Comparison of ENCODE assay signal across 9 mouse cellular contexts in the genomic region with DNA sequence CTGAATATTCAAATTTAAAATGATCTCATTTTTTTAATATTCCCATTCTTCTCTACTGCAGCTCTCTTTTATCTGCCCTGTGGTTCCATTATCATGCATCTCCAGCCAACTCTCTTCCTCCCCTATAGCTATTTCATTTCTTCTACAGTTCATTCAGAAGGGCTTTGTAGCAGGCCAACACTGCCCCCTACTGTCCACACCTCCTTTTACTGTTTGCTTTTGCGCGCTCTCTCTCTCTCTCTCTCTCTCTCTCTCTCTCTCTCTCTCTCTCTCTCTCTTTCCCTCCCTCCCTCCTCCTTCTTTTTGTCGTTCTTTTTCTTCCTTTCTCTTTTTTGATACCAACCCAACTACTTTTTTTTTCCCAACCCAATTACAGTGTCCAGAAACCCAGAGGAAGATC. TPM values are rescaled to one million over a fixed set of nuclear protein-coding genes. Genes with fewer than 3 reads are reported as not detected.
DNase-seq lines count a peak whose midpoint lies in the region; ATAC-seq and TF ChIP-seq lines count a peak whose summit lies in the region.
"Had no signal": no experiment of that assay in that cellular context is flagged by ENCODE, and none has a peak within 500 bp of the region (broad histone marks: within the 10 kb centered on the region; RNA-seq: fewer than 3 reads in every experiment).

No protein-coding gene starts in this region.

- ATAC-seq in kidney, embryonic 15.5 days (replicated peaks; ENCODE audit: low FRiP score) = no peak
- peak; percentile 80 to 81; a peak in 3 of 4 replicates for ATAC-seq in hematopoietic stem cell, adult 5-6 weeks (replicated peaks in 1 of 2; ENCODE audit: insufficient read depth in 1 of 2, low FRiP score in 2 of 2, low TSS enrichment in 1 of 2, low read depth in 1 of 2, poor library complexity in 2 of 2, severe bottlenecking in 2 of 2)
- peak; percentile 55; the same call in 1 of the 2 replicates for ATAC-seq in neural tube, embryonic 15.5 days (ENCODE audit: low FRiP score)

- H3K27me3 ChIP-seq in kidney, adult 2 months (replicated peaks; ENCODE audit: control insufficient read depth, insufficient read depth, low read length) = no peaks in the 10 kb centered on the region
- no peaks in the 10 kb centered on the region for H3K27me3 ChIP-seq in kidney, embryonic 15.5 days
- H3K27me3 ChIP-seq in neural tube, embryonic 15.5 days (replicated peaks) = no peaks in the 10 kb centered on the region
- H3K27me3 ChIP-seq: stomach, embryonic 15.5 days had no signal

- no peak overlapping the region for H3K4me3 ChIP-seq in kidney, adult 2 months (ENCODE audit: insufficient read depth, low read depth, low read length)
- no peak overlapping the region for H3K4me3 ChIP-seq in kidney, embryonic 15.5 days (replicated peaks)
- H3K4me3 ChIP-seq in neural tube, embryonic 15.5 days (replicated peaks) = no peak overlapping the region
- H3K4me3 ChIP-seq: stomach, embryonic 15.5 days had no signal

- DNase-seq in kidney, adult 2 months = peak; percentile 71
- DNase-seq in adrenal gland, adult 8-10 months = peak; percentile 14
- peak; percentile 61 for DNase-seq in embryo, embryonic 11.5 days (ENCODE audit: low read depth, low spot score)
- DNase-seq in left cerebral cortex, postnatal 14 days (ENCODE audit: low spot score in 2 of 2) = peak; percentile 68 to 85
- peak; percentile 69 to 87 for DNase-seq in thymus, postnatal 10 days (ENCODE audit: low spot score in 2 of 2)

- H3K9me3 ChIP-seq in kidney, embryonic 15.5 days (replicated peaks) = no peaks in the 10 kb centered on the region
- no peaks in the 10 kb centered on the region for H3K9me3 ChIP-seq in neural tube, embryonic 15.5 days (replicated peaks)
- H3K9me3 ChIP-seq: stomach, embryonic 15.5 days had no signal

- intact Hi-C loops in left cerebral cortex, postnatal 14 days (cut with DNase I) = loop anchor here (1.0 to 2.0 kb wide), 2 partner anchors 89 to 555 kb away; no protein-coding TSS in a partner anchor

- no peak overlapping the region for H3K9ac ChIP-seq in kidney, embryonic 15.5 days
- no peak overlapping the region for H3K9ac ChIP-seq in neural tube, embryonic 15.5 days (replicated peaks)
- H3K9ac ChIP-seq: stomach, embryonic 15.5 days had no signal

- no peak for TF ChIP-seq POLR2A in kidney, adult 2 months (IDR thresholded peaks at IDR 0.05; ENCODE audit: low read depth, low read length)

- H3K4me2 ChIP-seq in kidney, embryonic 15.5 days = no peak overlapping the region
- H3K4me2 ChIP-seq in neural tube, embryonic 15.5 days = no peak overlapping the region
- H3K4me2 ChIP-seq: stomach, embryonic 15.5 days had no signal

- no peaks in the 10 kb centered on the region for H3K4me1 ChIP-seq in kidney, adult 2 months (ENCODE audit: control insufficient read depth, insufficient read depth, low read length)
- H3K4me1 ChIP-seq in kidney, embryonic 15.5 days = no peaks in the 10 kb centered on the region
- H3K4me1 ChIP-seq in neural tube, embryonic 15.5 days = no peaks in the 10 kb centered on the region
- H3K4me1 ChIP-seq: stomach, embryonic 15.5 days had no signal

- no peaks in the 10 kb centered on the region for H3K36me3 ChIP-seq in kidney, adult 2 months (ENCODE audit: control insufficient read depth, insufficient read depth, low read length)
- no peaks in the 10 kb centered on the region for H3K36me3 ChIP-seq in kidney, embryonic 15.5 days
- H3K36me3 ChIP-seq in neural tube, embryonic 15.5 days = no peaks in the 10 kb centered on the region
- H3K36me3 ChIP-seq: stomach, embryonic 15.5 days had no signal

- H3K27ac ChIP-seq in kidney, adult 2 months (ENCODE audit: insufficient read depth, low read depth, low read length) = no peak overlapping the region
- H3K27ac ChIP-seq in kidney, embryonic 15.5 days = no peak overlapping the region
- no peak overlapping the region for H3K27ac ChIP-seq in neural tube, embryonic 15.5 days (replicated peaks)
- H3K27ac ChIP-seq: stomach, embryonic 15.5 days had no signal

- WGBS in kidney, adult 2 months = 0% methylated on average over 3 of the region's 3 CpGs
- 20% methylated on average over 3 of the region's 3 CpGs for WGBS in kidney, embryonic 15.5 days
- 2% methylated on average over 3 of the region's 3 CpGs for WGBS in neural tube, embryonic 15.5 days

- TF ChIP-seq CTCF in kidney, adult 2 months (conservative IDR thresholded peaks at IDR 0.05; ENCODE audit: insufficient read depth, insufficient read length, low read depth, low read length) = peak; percentile 68

RNA-seq across cellular contexts. Expression of gene Tshb, which starts 21.4 kb away (rescaled TPM):
- not detected in 2 replicates for polyA plus RNA-seq in kidney, adult 2 months (2012; rRNA removed)
- polyA plus RNA-seq in kidney, embryonic 15.5 days (2015; fragmentation: Nextera tagmentation; extraction: Ambion mirVana) = 0.05 and 0.06 TPM in 2 replicates
- not detected for total RNA-seq in adrenal gland, adult 8-10 months (2022)
- not detected in 2 replicates for total RNA-seq in hematopoietic stem cell, adult 5-6 weeks (2017)
- not detected for total RNA-seq in left cerebral cortex, postnatal 14 days (2021)
- polyA plus RNA-seq in neural tube, embryonic 15.5 days (2015; fragmentation: Nextera tagmentation; extraction: Ambion mirVana) = 0.14 and 0.17 TPM in 2 replicates

Comparison
In these comparisons a context has a peak if more than half of its experiments do, and no peak if none do; other contexts are left out.
1. DNase-seq: peak in every context shown above with its lines; median percentile 78 in thymus, postnatal 10 days; 76 in left cerebral cortex, postnatal 14 days; 71 in kidney, adult 2 months; 61 in embryo, embryonic 11.5 days; 14 in adrenal gland, adult 8-10 months.